Mouse (Mus musculus): ENCODE data around the gene Cdhr2. TPM values are rescaled to one million over a fixed set of nuclear protein-coding genes. Genes with fewer than 3 reads are reported as not detected.

The Cdhr2 gene
- polyA plus RNA-seq, 1 experiment from 2014 or later = 0.29 TPM

GRCm38 (mm10) chr13:54760164-54760795 lies 59.0 kb downstream of the Cdhr2 start:
- Histone ChIP-seq H3K4me2 (ENCODE audit: low read depth, low read length) (no peak overlapping the region), H3K36me3 (ENCODE audit: control insufficient read depth, insufficient read depth, low read length) (no peaks in the 10 kb centered on the region), H3K27me3 (ENCODE audit: control insufficient read depth, insufficient read depth, low read length) (0 out of 2 replicates have a peak, but pooled peaks cover 10% of the 10 kb centered on the region), H3K9me3 (ENCODE audit: control insufficient read depth, low read length) (no peaks in the 10 kb centered on the region), H3K4me3 (ENCODE audit: low read depth, low read length) (no peak overlapping the region), H3K4me1 (ENCODE audit: control insufficient read depth, insufficient read depth, low read length) (peaks cover 16% of the 10 kb centered on the region), H3K27ac (ENCODE audit: low read depth, low read length) (no peak overlapping the region), H3K9ac (replicated peaks; ENCODE audit: low read depth, low read length) (no peak overlapping the region)
- 61% methylated on average over 8 of the region's 8 CpGs for WGBS
- no peak for ATAC-seq (ENCODE audit: low read depth)

- no peak overlapping the region for H3K4me2 ChIP-seq (ENCODE audit: low read depth, low read length)
- H3K4me1 ChIP-seq (ENCODE audit: control insufficient read depth, insufficient read depth, low read length) = peaks cover 13% of the 10 kb centered on the region; the same call in 1 of the 2 replicates
- peaks cover 10% of the 10 kb centered on the region; the same call in 1 of the 2 replicates for H3K27me3 ChIP-seq (ENCODE audit: control insufficient read depth, insufficient read depth, low read length)
- 81% methylated on average over 7 of the region's 7 CpGs for WGBS
- H3K9me3 ChIP-seq (ENCODE audit: control insufficient read depth, low read length) = no peaks in the 10 kb centered on the region
- no peak for ATAC-seq (ENCODE audit: low read depth)
- no peak overlapping the region for H3K27ac ChIP-seq (ENCODE audit: low read depth, low read length)
- H3K4me3 ChIP-seq (ENCODE audit: low read depth, low read length) = no peak overlapping the region
- no peak overlapping the region for H3K9ac ChIP-seq (replicated peaks; ENCODE audit: low read depth, low read length)
- H3K36me3 ChIP-seq (ENCODE audit: control insufficient read depth, insufficient read depth, low read length) = no peaks in the 10 kb centered on the region
Observed at GRCm38 (mm10) chr13:54760906-54761305, 59.6 kb downstream of the Cdhr2 start.

DNA sequence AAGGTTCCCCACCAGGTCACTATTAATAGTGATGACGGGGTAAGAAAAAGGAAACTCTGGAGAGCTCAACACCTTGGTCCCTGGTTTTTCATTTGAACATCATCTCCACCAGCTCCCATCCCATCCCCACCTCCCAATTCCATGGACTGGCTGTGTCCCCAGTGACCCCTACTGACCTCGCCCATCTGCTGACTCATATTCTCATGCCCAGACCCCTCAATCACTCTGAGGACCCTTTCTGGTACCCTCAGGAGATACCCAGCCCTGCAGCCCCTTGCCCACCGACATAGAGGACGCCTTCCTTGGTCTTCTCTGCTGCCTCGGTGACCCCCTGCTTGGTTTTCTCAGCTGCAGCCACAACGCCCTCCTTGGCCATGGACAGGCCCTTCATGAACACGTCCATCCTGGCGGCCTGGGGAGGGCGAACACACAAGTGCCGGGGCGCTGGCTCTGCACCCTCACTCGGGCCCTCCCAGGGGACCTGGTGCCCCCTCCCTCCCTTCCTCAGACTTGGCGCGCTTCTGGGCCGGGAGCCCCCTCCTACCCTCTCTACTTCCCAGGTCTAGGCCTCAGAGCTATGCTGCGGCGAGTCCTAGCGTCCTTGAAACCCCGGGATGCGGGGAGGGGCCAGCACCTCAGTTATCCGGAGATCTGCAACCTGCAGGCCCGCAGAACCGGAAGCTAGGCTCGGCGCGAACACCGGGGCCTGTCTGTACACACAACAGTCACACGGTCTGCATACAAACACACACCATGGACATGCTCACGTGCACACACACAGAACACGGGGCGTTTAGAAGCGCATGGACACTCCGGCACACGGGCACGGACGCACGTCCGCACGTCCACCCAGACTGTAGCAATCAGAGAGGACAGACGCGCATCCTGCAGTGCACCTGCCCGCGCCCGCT lies 64.3 kb downstream of the Cdhr2 start:
- Histone ChIP-seq H3K36me3 (ENCODE audit: control insufficient read depth, insufficient read depth, low read length) (no peaks in the 10 kb centered on the region), H3K27me3 (ENCODE audit: control insufficient read depth, insufficient read depth, low read length) (peaks cover 10% of the 10 kb centered on the region; the same call in 1 of the 2 replicates), H3K9me3 (ENCODE audit: control insufficient read depth, low read length) (no peaks in the 10 kb centered on the region), H3K27ac (ENCODE audit: low read depth, low read length) (0 out of 2 replicates have a peak overlapping the region, but pooled peaks have one; percentile 29), H3K4me3 (ENCODE audit: low read depth, low read length) (peak overlapping the region; percentile 44), H3K9ac (replicated peaks; ENCODE audit: low read depth, low read length) (peak overlapping the region; percentile 62), H3K4me2 (ENCODE audit: low read depth, low read length) (peak overlapping the region; percentile 61), H3K4me1 (ENCODE audit: control insufficient read depth, insufficient read depth, low read length) (0 out of 2 replicates have a peak, but pooled peaks cover 2% of the 10 kb centered on the region)
- ATAC-seq (ENCODE audit: low read depth) = peak; percentile 61
- 5% methylated on average over 44 of the region's 44 CpGs for WGBS

- peak within 1 kb of the TSS; percentile 62 for H3K9ac ChIP-seq (replicated peaks; ENCODE audit: low read depth, low read length)
- H3K4me1 ChIP-seq (ENCODE audit: control insufficient read depth, insufficient read depth, low read length) = 0 out of 2 replicates have a peak, but pooled peaks cover 2% of the 10 kb centered on the region
- peak within 1 kb of the TSS; percentile 44 for H3K4me3 ChIP-seq (ENCODE audit: low read depth, low read length)
- H3K27me3 ChIP-seq (ENCODE audit: control insufficient read depth, insufficient read depth, low read length) = peaks cover 10% of the 10 kb centered on the region; the same call in 1 of the 2 replicates
- H3K4me2 ChIP-seq (ENCODE audit: low read depth, low read length) = peak within 1 kb of the TSS; percentile 61
- H3K36me3 ChIP-seq (ENCODE audit: control insufficient read depth, insufficient read depth, low read length) = no peaks in the 10 kb centered on the region
- 1% methylated on average over 34 of the region's 35 CpGs for WGBS
- ATAC-seq (ENCODE audit: low read depth) = peak; percentile 81
- H3K27ac ChIP-seq (ENCODE audit: low read depth, low read length) = 0 out of 2 replicates have a peak within 1 kb of the TSS, but pooled peaks have one; percentile 29
- H3K9me3 ChIP-seq (ENCODE audit: control insufficient read depth, low read length) = no peaks in the 10 kb centered on the region
Observed at GRCm38 (mm10) chr13:54766192-54766768, 65.0 kb downstream of the Cdhr2 start, which contains the start of gene Sncb. Sncb (minus strand) TSS chr13:54766595.

DNA sequence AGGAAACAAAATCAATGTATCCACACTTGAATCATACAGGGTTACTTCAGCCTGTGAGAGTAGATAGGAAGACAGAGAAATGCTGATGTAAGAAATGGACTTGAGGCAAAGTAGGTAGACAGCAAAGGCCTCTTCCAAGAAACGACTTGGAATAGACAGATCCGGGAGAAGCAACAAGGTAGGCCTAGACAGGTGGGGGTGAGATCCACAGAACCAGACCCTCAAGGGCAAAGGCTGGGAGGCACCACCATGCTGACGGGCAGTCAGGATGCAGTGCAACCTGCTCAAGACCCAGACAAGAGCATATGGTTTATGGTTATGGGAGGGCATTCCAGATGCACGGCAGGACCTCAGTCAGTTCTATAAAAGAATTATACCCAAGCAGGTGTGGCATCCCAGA lies 65.8 kb downstream of the Cdhr2 start:
- Histone ChIP-seq H3K4me3 (ENCODE audit: low read depth, low read length) (no peak overlapping the region), H3K9ac (replicated peaks; ENCODE audit: low read depth, low read length) (no peak overlapping the region), H3K4me2 (ENCODE audit: low read depth, low read length) (peak overlapping the region; percentile 61), H3K27me3 (ENCODE audit: control insufficient read depth, insufficient read depth, low read length) (peaks cover 10% of the 10 kb centered on the region; the same call in 1 of the 2 replicates), H3K36me3 (ENCODE audit: control insufficient read depth, insufficient read depth, low read length) (no peaks in the 10 kb centered on the region), H3K9me3 (ENCODE audit: control insufficient read depth, low read length) (no peaks in the 10 kb centered on the region), H3K27ac (ENCODE audit: low read depth, low read length) (no peak overlapping the region), H3K4me1 (ENCODE audit: control insufficient read depth, insufficient read depth, low read length) (0 out of 2 replicates have a peak, but pooled peaks cover 2% of the 10 kb centered on the region)
- WGBS = 69% methylated on average over 4 of the region's 4 CpGs
- ATAC-seq (ENCODE audit: low read depth) = no peak

DNA sequence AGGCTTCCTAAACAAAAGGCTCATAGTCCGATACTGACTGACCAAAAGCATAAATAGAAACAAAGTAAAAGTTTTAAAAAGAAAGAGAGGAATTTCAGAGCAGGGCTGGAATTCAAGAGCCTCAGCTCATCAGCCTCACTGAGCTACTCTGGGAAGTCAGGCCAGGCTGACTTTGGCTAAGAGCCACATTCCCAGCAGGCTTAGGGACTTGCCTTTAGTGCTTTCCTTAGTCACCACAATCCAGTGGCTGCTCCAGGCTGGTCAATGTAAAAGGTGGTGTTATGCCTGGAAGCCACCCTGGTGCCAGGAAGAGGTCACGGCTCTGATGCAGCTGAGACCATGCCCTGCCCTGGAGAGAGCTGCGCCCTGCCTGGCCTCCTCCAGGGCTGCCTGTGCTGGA lies 79.3 kb downstream of the Cdhr2 start:
- Histone ChIP-seq H3K36me3 (ENCODE audit: control insufficient read depth, insufficient read depth, low read length) (no peaks in the 10 kb centered on the region), H3K9ac (replicated peaks; ENCODE audit: low read depth, low read length) (no peak overlapping the region), H3K4me3 (ENCODE audit: low read depth, low read length) (no peak overlapping the region), H3K4me2 (ENCODE audit: low read depth, low read length) (no peak overlapping the region), H3K9me3 (ENCODE audit: control insufficient read depth, low read length) (no peaks in the 10 kb centered on the region), H3K27ac (ENCODE audit: low read depth, low read length) (no peak overlapping the region), H3K27me3 (ENCODE audit: control insufficient read depth, insufficient read depth, low read length) (no peaks in the 10 kb centered on the region), H3K4me1 (ENCODE audit: control insufficient read depth, insufficient read depth, low read length) (no peaks in the 10 kb centered on the region)
- WGBS = 80% methylated on average over 3 of the region's 3 CpGs
- no peak; the same call in 1 of the 2 replicates for ATAC-seq (ENCODE audit: low read depth)

GRCm38 (mm10) chr13:54781086-54781485 lies 79.8 kb downstream of the Cdhr2 start:
- Histone ChIP-seq H3K36me3 (ENCODE audit: control insufficient read depth, insufficient read depth, low read length) (no peaks in the 10 kb centered on the region), H3K27me3 (ENCODE audit: control insufficient read depth, insufficient read depth, low read length) (no peaks in the 10 kb centered on the region), H3K9ac (replicated peaks; ENCODE audit: low read depth, low read length) (no peak overlapping the region), H3K27ac (ENCODE audit: low read depth, low read length) (no peak overlapping the region), H3K4me1 (ENCODE audit: control insufficient read depth, insufficient read depth, low read length) (no peaks in the 10 kb centered on the region), H3K4me3 (ENCODE audit: low read depth, low read length) (no peak overlapping the region), H3K9me3 (ENCODE audit: control insufficient read depth, low read length) (no peaks in the 10 kb centered on the region), H3K4me2 (ENCODE audit: low read depth, low read length) (no peak overlapping the region)
- ATAC-seq (ENCODE audit: low read depth) = no peak
- 85% methylated on average over 3 of the region's 3 CpGs for WGBS

DNA sequence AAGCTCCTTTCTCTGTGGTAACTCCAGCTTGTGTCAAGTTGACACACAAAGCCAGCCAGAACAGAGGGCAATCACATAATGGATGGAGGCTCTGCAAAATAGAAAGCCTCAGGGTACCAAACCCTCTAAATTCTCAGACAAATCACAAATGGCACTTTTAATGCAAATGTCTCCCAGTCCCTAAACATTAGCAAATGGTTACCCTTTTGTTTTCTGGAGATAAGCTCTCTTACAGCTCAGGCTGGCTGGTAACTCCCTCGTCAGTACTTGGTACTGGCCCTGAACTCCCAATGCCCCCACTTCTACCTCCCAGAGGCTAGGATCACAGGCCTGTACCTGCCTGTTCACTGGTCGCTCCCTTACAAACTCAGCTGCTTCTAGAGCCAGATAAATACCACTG lies 82.0 kb downstream of the Cdhr2 start:
- H3K36me3 ChIP-seq (ENCODE audit: control insufficient read depth, insufficient read depth, low read length) = no peaks in the 10 kb centered on the region
- no peaks in the 10 kb centered on the region for H3K27me3 ChIP-seq (ENCODE audit: control insufficient read depth, insufficient read depth, low read length)
- no peak overlapping the region for H3K4me2 ChIP-seq (ENCODE audit: low read depth, low read length)
- no peaks in the 10 kb centered on the region for H3K4me1 ChIP-seq (ENCODE audit: control insufficient read depth, insufficient read depth, low read length)
- 45% methylated on average over 2 of the region's 2 CpGs for WGBS
- ATAC-seq (ENCODE audit: low read depth) = no peak
- no peak overlapping the region for H3K9ac ChIP-seq (replicated peaks; ENCODE audit: low read depth, low read length)
- no peak overlapping the region for H3K27ac ChIP-seq (ENCODE audit: low read depth, low read length)
- no peaks in the 10 kb centered on the region for H3K9me3 ChIP-seq (ENCODE audit: control insufficient read depth, low read length)
- no peak overlapping the region for H3K4me3 ChIP-seq (ENCODE audit: low read depth, low read length)

All from neural tube, embryonic 14.5 days (tissue).